Mouse (Mus musculus) limb, embryonic 14.5 days (tissue): ENCODE results near the gene 1500009L16Rik. TPM values are rescaled to one million over a fixed set of nuclear protein-coding genes. Genes with fewer than 3 reads are reported as not detected.

Source experiments
- ATAC-seq: fragments of 200-750 bp; cut with Nextera tagmentation; 2 replicates; pipeline ENCODE4 v1.8.0; 2017; ENCODE audit warnings: low read depth, moderate number of reproducible peaks, moderate TSS enrichment; ENCODE audit not compliant: low FRiP score
- DNase-seq: peaks from one replicate; pipeline ENCODE4 v3.0.0-alpha.2; 2015; ENCODE audit warnings: low spot score
- H3K27ac ChIP-seq: fragments of 300-500 bp; sonication (generic); replicated peaks from 2 replicates; pipeline ENCODE4 v1.5.1; 2014; ENCODE audit warnings: low read depth, mild to moderate bottlenecking, low read length, moderate library complexity, mixed read lengths
- H3K27me3 ChIP-seq: fragments of 300-500 bp; sonication (generic); 2 replicates; pipeline ENCODE4 v1.6.1; 2014; ENCODE audit warnings: low read length, mixed read lengths; ENCODE audit not compliant: control insufficient read depth, insufficient read depth
- H3K36me3 ChIP-seq: fragments of 300-500 bp; sonication (generic); 2 replicates; pipeline ENCODE4 v1.6.1; 2014; ENCODE audit warnings: mild to moderate bottlenecking, low read length, moderate library complexity, mixed read lengths; ENCODE audit not compliant: control insufficient read depth, insufficient read depth
- H3K4me1 ChIP-seq: fragments of 300-500 bp; sonication (generic); 2 replicates; pipeline ENCODE4 v1.6.1; 2014; ENCODE audit warnings: antibody characterized with exemption, low read length, mixed read lengths; ENCODE audit not compliant: control insufficient read depth, insufficient read depth
- H3K4me2 ChIP-seq: fragments of 300-500 bp; sonication (generic); replicated peaks from 2 replicates; pipeline ENCODE4 v1.6.1; 2014; ENCODE audit warnings: low read depth, mild to moderate bottlenecking, low read length, moderate library complexity; ENCODE audit not compliant: severe bottlenecking
- H3K4me3 ChIP-seq: fragments of 300-500 bp; sonication (generic); replicated peaks from 2 replicates; pipeline ENCODE4 v1.5.1; 2014; ENCODE audit warnings: low read length
- H3K9ac ChIP-seq: fragments of 300-500 bp; sonication (generic); 2 replicates; pipeline ENCODE4 v1.6.1; 2014; ENCODE audit warnings: mild to moderate bottlenecking, low read depth, low read length, moderate library complexity; ENCODE audit not compliant: severe bottlenecking
- H3K9me3 ChIP-seq: fragments of 300-500 bp; sonication (generic); 2 replicates; pipeline ENCODE4 v1.6.1; 2016; ENCODE audit warnings: low read length; ENCODE audit not compliant: control insufficient read depth
- POLR2A ChIP-seq: fragments of 200-500 bp; IDR thresholded peaks from 2 replicates; pipeline ENCODE4 v1.8.0; 2012; ENCODE audit warnings: inconsistent platforms, mild to moderate bottlenecking, moderate library complexity, borderline replicate concordance; ENCODE audit not compliant: insufficient read depth, insufficient read length; ENCODE audit errors: extremely low read depth
- WGBS: fragments of 180-500 bp; shearing (Covaris S2); extraction: QIAGEN DNeasy Blood & Tissue Kit; methylation state at CpG from one replicate; pipeline ENCODE4 v1.1.7; 2014; 5-methylcytosine and 5-hydroxymethylcytosine counted together
- polyA plus RNA-seq, 2 experiments: library from polyadenylated mRNA; depleted of rRNA in 1 of 2; stranded (reverse) in 1 of 2; unstranded in 1 of 2; fragments of >200 nt; fragmentation: Nextera tagmentation in 1 of 2; extraction: Ambion mirVana in 1 of 2; gene quantifications; 2 replicates each; pipeline versions ENCODE4 v1.2.1 to v1.2.3; 2012 to 2014

1500009L16Rik gene
- polyA plus RNA-seq, 2 experiments = 20.2 to 27.1 TPM

DNA sequence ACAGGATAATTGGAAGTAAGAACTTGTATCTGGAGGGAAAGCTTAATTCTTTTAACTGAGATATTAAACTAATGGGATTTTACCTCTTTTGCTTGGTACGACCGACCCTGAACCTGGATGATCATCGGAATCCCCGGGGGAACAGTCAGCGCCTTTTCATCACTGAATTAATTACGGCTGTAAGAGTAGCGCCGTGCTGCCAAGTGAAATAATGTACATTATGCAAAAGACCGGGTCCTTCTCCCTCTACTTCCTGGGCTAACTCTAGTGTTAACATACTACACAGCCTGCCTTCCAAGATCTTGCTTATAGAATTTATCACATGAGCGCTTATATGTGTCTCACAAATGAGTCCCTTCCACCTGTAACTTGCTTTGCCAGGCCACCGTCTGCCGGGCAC, 16.0 kb upstream of the 1500009L16Rik start:
- DNase-seq = no peak

DNA sequence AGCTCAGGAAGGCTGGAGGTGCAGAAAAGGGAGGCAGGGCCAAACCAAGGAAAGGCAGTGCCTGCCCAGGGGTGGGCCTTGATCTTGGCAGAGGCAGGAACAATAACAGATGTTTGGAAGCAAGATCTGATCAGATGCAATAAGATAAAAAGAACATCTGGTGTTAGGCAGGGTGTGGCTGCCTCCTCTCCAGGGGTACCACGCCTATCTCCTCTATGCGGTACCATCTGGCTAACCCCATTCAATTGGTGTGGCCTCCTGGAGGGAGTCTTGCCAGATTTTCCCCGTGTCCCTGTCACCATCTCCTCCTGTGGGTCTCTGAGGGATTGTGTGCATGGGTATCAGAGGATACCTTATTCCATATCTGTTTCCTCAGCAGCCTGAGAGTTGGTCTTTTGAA, 12.7 kb upstream of the 1500009L16Rik start:
- ATAC-seq (no peak), DNase-seq (no peak)
- Histone ChIP-seq H3K27me3 (no peaks in the 10 kb centered on the region), H3K27ac (no peak overlapping the region), H3K9me3 (no peaks in the 10 kb centered on the region), H3K36me3 (no peaks in the 10 kb centered on the region), H3K4me1 (peaks cover 11% of the 10 kb centered on the region; the same call in 1 of the 2 replicates), H3K9ac (no peak overlapping the region), H3K4me2 (no peak overlapping the region), H3K4me3 (no peak overlapping the region)
- 60% methylated on average over 3 of the region's 3 CpGs for WGBS
- no peak for TF ChIP-seq POLR2A

More for the DNA sequence above, 16.0 kb upstream of the 1500009L16Rik start:
- WGBS = 72% methylated on average over 12 of the region's 12 CpGs
- Histone ChIP-seq H3K9ac (no peak overlapping the region), H3K4me3 (no peak overlapping the region), H3K9me3 (peaks cover 5% of the 10 kb centered on the region; the same call in 1 of the 2 replicates), H3K27ac (no peak overlapping the region), H3K4me1 (peaks cover 5% of the 10 kb centered on the region; the same call in 1 of the 2 replicates), H3K36me3 (no peaks in the 10 kb centered on the region), H3K4me2 (no peak overlapping the region), H3K27me3 (no peaks in the 10 kb centered on the region)
- no peak for TF ChIP-seq POLR2A
- no peak for ATAC-seq

DNA sequence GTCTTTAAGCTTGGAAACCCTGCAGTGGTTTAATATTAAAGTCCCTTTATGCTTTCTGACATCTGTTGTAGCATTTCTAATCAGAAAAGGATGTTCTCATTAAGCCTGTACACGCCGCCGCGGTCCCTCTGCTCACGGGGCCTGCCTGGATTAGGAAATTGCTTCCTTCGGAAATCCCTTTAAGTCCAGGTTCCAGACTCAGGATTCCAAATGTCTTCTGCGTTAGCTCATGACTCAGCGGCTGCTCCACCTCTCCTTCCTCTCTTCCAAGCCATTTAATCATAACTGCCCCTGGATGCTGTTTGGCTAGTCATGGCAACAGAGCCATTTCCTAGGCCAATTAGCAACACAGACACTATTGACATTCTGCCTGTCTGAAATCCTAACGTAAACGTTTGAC, 10.9 kb upstream of the 1500009L16Rik start:
- Histone ChIP-seq H3K36me3 (no peaks in the 10 kb centered on the region), H3K9me3 (no peaks in the 10 kb centered on the region), H3K4me1 (peaks cover 11% of the 10 kb centered on the region; the same call in 1 of the 2 replicates), H3K4me3 (no peak overlapping the region), H3K27ac (peak overlapping the region; percentile 26; the same call in 1 of the 2 replicates), H3K9ac (no peak overlapping the region), H3K27me3 (no peaks in the 10 kb centered on the region), H3K4me2 (no peak overlapping the region)
- ATAC-seq = peak; percentile 73
- WGBS = 17% methylated on average over 10 of the region's 10 CpGs
- no peak for TF ChIP-seq POLR2A
- peak; percentile 58 for DNase-seq

DNA sequence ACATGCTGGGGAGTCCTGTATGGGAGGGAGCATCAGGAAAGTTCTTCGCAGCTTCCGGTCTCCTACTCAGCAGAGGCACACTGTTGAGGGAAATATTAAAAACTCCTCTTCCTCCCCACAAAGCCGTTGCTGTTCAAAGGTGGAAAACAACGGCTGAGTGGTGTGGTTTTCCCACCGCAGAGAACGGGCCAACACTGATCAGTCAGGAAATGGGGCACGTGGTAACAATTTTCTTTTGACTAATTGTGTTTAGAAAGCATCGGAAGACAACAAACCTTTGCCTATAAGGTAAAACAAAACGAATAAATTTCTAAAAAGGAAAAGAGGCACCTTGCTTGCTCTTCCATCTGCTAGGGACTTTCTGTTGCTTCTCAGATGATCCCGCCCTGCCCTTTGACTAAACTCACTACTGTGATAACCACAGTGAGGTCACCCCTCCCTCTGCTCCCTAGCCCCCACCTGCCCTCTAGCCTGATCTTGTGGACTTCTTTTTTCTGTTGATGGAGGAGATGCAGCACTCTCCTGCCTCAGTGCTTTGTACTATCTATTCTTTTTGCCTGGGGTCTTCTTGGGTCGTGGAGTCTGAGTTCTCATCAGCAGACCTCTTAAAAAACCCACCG, 3.7 kb upstream of the 1500009L16Rik start:
- WGBS = 73% methylated on average over 12 of the region's 12 CpGs
- ATAC-seq (no peak), DNase-seq (no peak)
- Histone ChIP-seq H3K27ac (no peak overlapping the region), H3K4me3 (no peak overlapping the region), H3K9ac (no peak overlapping the region), H3K27me3 (no peaks in the 10 kb centered on the region), H3K9me3 (no peaks in the 10 kb centered on the region), H3K4me1 (peaks cover 6% of the 10 kb centered on the region), H3K36me3 (no peaks in the 10 kb centered on the region), H3K4me2 (no peak overlapping the region)
- TF ChIP-seq POLR2A = no peak

DNA sequence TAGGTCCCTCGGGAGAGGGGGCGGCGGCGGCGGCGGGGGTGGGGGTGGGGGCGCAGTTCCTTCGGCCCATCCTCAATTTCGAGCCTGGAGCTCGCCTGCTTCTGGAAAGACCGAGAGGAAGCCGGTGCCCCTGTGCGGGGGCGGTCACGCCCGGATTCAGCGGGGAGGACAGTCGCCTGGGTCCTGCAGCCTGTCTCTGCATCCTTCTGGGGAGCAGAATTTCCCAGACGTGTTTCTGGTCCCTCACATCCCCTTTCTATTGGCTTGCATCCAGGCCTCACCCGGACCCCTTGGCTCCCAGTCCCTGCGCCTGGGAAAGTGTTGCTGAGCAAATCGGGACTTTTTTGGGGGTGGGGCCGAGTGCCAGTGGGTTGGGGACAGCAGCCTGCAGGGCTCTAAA, 390 bp downstream of the 1500009L16Rik start:
- peak; percentile 11 for DNase-seq
- Histone ChIP-seq H3K9me3 (peaks cover 4% of the 10 kb centered on the region; the same call in 1 of the 2 replicates), H3K4me2 (peak overlapping the region; percentile 82), H3K27ac (no peak overlapping the region), H3K27me3 (no peaks in the 10 kb centered on the region), H3K4me3 (peak overlapping the region; percentile 71), H3K4me1 (peaks cover 6% of the 10 kb centered on the region), H3K36me3 (no peaks in the 10 kb centered on the region), H3K9ac (peak overlapping the region; percentile 68)
- ATAC-seq = peak; percentile 42
- 0 out of 2 replicates have a peak, but pooled peaks have one; percentile 2 for TF ChIP-seq POLR2A
- WGBS = 2% methylated on average over 11 of the region's 23 CpGs
